Mouse (Mus musculus) lung, adult 2 months (tissue): Measurements from ENCODE around the gene Olfr170.
"Not testable (repeated sequence)": the region's sequence is repeated elsewhere in the genome, so short reads cannot be mapped to it uniquely, and the experiment has no call there.

ENCODE experiments used
- CTCF ChIP-seq: fragments of 200-500 bp; IDR thresholded peaks from 2 replicates; pipeline ENCODE4 v1.5.1; 2011; ENCODE audit warnings: mild to moderate bottlenecking, low read length, control low read depth; ENCODE audit not compliant: insufficient read depth
- POLR2A ChIP-seq: fragments of 200-500 bp; IDR thresholded peaks from 2 replicates; pipeline ENCODE4 v1.6.1; 2011; ENCODE audit warnings: low read depth, mild to moderate bottlenecking, control low read depth, low read length, borderline replicate concordance; ENCODE audit errors: extremely low read depth

DNA sequence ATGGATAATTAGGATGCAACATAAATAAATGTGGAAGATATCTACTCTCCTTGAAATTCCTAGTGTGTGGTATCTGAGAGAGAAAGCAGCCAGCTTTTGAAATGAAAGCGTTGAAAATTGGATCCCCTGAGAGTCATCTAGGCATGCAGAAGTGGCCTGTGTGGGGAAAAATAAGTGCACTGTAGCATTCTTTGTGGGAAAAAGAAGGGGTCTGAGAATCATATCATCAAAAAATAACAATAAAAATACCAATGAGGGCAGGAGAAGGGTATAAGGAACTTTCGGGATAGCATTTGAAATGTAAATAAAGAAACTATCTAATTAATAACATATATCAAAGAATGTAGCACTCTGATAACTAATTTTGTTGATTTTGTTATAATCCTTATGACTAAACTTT lies 40.0 kb downstream of the Olfr170 start, which contains the start of gene Olfr169:
- TF ChIP-seq POLR2A, CTCF: not testable (repeated sequence)
